In genomic region chr17:31855597-31856518, GRCm38 (mm10) we compare ENCODE assay signal across 7 mouse cellular contexts. TPM values are rescaled to one million over a fixed set of nuclear protein-coding genes. Genes with fewer than 3 reads are reported as not detected.
A peak's percentile ranks its signal among the peaks of the same experiment; 100 is the strongest.
DNase-seq lines count a peak whose midpoint lies in the region; ATAC-seq lines count a peak whose summit lies in the region.

Gene Sik1 (minus strand): TSS chr17:31855804.

- H3K4me2 ChIP-seq in intestine, embryonic 15.5 days (replicated peaks) = peak within 1 kb of the TSS; percentile 82
- H3K4me2 ChIP-seq in midbrain, embryonic 11.5 days = peak within 1 kb of the TSS; percentile 88

- H3K27ac ChIP-seq in intestine, embryonic 15.5 days = peak within 1 kb of the TSS; percentile 90
- peak within 1 kb of the TSS; percentile 35; the same call in 1 of the 2 replicates for H3K27ac ChIP-seq in midbrain, embryonic 11.5 days (ENCODE audit: low read depth, low read length)

- ATAC-seq in intestine, embryonic 15.5 days = peak; percentile 95
- peak; percentile 96 for ATAC-seq in midbrain, embryonic 11.5 days (ENCODE audit: low FRiP score)

- H3K9me3 ChIP-seq in intestine, embryonic 15.5 days = no peaks in the 10 kb centered on the region
- no peaks in the 10 kb centered on the region for H3K9me3 ChIP-seq in midbrain, embryonic 11.5 days (ENCODE audit: control insufficient read depth, low read length)

- peaks cover 2% of the 10 kb centered on the region; the same call in 1 of the 2 replicates for H3K36me3 ChIP-seq in intestine, embryonic 15.5 days
- no peaks in the 10 kb centered on the region for H3K36me3 ChIP-seq in midbrain, embryonic 11.5 days (ENCODE audit: control insufficient read depth, insufficient read depth, low read length)

- H3K27me3 ChIP-seq in intestine, embryonic 15.5 days (replicated peaks) = no peaks in the 10 kb centered on the region
- no peaks in the 10 kb centered on the region for H3K27me3 ChIP-seq in midbrain, embryonic 11.5 days (ENCODE audit: control insufficient read depth, insufficient read depth, low read length)

- peak within 1 kb of the TSS; percentile 88 for H3K9ac ChIP-seq in intestine, embryonic 15.5 days
- H3K9ac ChIP-seq in midbrain, embryonic 11.5 days (ENCODE audit: low read length) = peak within 1 kb of the TSS; percentile 85

- 1% methylated on average over 74 of the region's 92 CpGs for WGBS in intestine, embryonic 15.5 days
- under 1% methylated on average over 80 of the region's 92 CpGs for WGBS in midbrain, embryonic 11.5 days

- peaks cover 34% of the 10 kb centered on the region for H3K4me1 ChIP-seq in intestine, embryonic 15.5 days (replicated peaks)
- H3K4me1 ChIP-seq in midbrain, embryonic 11.5 days (ENCODE audit: control insufficient read depth, insufficient read depth, low read length) = peaks cover 11% of the 10 kb centered on the region

- peak within 1 kb of the TSS; percentile 89 for H3K4me3 ChIP-seq in intestine, embryonic 15.5 days (replicated peaks)
- H3K4me3 ChIP-seq in midbrain, embryonic 11.5 days (ENCODE audit: low read depth, low read length) = peak within 1 kb of the TSS; percentile 55

- peak; percentile 98 to 99 for DNase-seq in adrenal gland, adult 18-20 months (ENCODE audit: low spot score in 2 of 2)
- peak; percentile 99 for DNase-seq in embryo, embryonic 11 days
- DNase-seq in gastrocnemius, postnatal 36 days = peak; percentile 96 to 98
- DNase-seq in left cerebral cortex, postnatal 36 days (ENCODE audit: low spot score in 2 of 2) = peak; percentile 97 to 98
- peak; percentile 100 for DNase-seq in midbrain, embryonic 11.5 days (ENCODE audit: low spot score, missing footprints)
- peak; percentile 99 for DNase-seq in skeletal muscle tissue, adult 2 months (ENCODE audit: low read depth, low spot score)

- intact Hi-C loops in gastrocnemius, postnatal 36 days (cut with DNase I) = loop anchor here (2.0 to 5.0 kb wide), 6 partner anchors 36 to 171 kb away; no protein-coding TSS in a partner anchor
- intact Hi-C loops in left cerebral cortex, postnatal 36 days (cut with DNase I) = loop anchor here (1.0 to 2.0 kb wide), 2 partner anchors 163 to 167 kb away; no protein-coding TSS in a partner anchor

RNA-seq across cellular contexts. Expression of gene Sik1, which starts in this region (rescaled TPM):
- 10 to 100 TPM; 41.3 to 81.9 TPM for total RNA-seq in adrenal gland, adult 18-20 months (2021)
- total RNA-seq in gastrocnemius, postnatal 36 days (2021) = 10 to 100 TPM; 17.0 to 27.2 TPM
- polyA plus RNA-seq in intestine, embryonic 15.5 days (2015; fragmentation: Nextera tagmentation; extraction: Ambion mirVana) = 8.8 and 9.2 TPM in 2 replicates
- 10 to 100 TPM; 17.7 to 23.7 TPM for total RNA-seq in left cerebral cortex, postnatal 36 days (2021)
- 8.9 and 14.0 TPM in 2 replicates for polyA plus RNA-seq in midbrain, embryonic 11.5 days (2014; fragmentation: Nextera tagmentation; extraction: Ambion mirVana)

Comparison
In these comparisons a context has a peak if more than half of its experiments do, and no peak if none do; other contexts are left out.
1. Peak in every context shown above with its lines: DNase-seq, ATAC-seq, H3K4me3 ChIP-seq and H3K27ac ChIP-seq.